Mouse (Mus musculus): ENCODE measurements around the gene Malsu1.
A peak's percentile ranks its signal among the peaks of the same experiment; 100 is the strongest.

Malsu1 gene

GRCm38 (mm10) chr6:49077894-49078293 is 4.3 kb downstream of the Malsu1 start:
- no peak for DNase-seq

DNA sequence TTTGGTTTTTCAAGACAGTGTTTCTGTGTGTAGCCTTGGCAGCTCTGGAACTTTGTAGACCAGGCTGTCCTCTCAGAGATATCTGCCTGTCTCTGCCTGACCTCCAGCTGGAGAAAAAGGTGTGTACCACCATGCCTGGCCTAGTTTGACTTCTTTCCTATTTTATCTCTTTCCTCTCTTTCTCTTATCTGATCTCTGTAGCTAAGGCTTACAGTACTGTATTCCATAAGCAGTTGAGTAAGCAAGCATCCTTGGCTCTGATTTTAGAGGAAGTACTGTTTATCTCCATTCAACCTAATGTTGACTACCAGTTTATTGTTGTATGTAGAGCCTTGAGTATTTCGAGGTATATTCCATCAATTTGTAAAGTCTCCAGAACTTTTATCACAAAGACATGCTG is 5.7 kb downstream of the Malsu1 start:
- DNase-seq, result no peak

DNA sequence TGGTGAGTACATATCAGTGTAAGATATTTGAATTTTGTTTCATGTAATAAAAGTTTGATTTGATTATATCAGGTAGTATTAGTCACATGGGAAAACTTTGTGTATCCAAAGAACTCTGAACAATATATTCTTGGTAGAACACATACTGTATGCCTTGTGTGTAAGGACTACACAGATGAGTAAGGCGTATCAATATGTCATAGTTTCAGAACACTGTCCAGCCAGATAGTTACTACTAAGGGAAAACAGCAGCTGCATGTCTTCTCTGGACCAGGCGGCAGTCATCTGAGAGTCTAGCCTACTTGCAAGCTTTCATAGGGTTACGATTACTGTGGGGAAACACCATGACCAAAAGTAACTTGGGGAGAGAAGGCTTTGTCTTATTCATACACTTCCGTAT is 9.4 kb downstream of the Malsu1 start:
- no peak for DNase-seq

- no peak for DNase-seq
Measured at GRCm38 (mm10) chr6:49094968-49095367, 21.4 kb downstream of the Malsu1 start.

DNA sequence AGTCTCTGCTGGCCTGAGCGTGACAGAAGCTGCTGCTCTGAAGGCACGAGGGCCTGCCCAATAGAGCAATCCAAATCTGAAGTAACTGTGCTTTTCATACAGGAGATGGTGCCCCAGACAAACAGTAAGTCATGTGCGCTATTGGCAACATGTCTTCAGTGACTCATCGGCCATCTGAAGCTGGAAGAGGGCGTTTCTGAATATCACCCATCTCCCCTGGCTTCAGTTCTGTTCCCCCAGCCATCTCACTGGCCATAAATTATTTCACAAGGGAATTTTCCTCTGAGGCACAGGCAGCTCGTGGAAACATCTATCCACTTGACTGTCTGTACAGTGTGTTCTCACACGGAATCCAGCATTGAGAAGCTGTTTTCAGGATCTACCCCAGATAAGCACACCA is 22.8 kb downstream of the Malsu1 start:
- DNase-seq, result peak; percentile 37

DNA sequence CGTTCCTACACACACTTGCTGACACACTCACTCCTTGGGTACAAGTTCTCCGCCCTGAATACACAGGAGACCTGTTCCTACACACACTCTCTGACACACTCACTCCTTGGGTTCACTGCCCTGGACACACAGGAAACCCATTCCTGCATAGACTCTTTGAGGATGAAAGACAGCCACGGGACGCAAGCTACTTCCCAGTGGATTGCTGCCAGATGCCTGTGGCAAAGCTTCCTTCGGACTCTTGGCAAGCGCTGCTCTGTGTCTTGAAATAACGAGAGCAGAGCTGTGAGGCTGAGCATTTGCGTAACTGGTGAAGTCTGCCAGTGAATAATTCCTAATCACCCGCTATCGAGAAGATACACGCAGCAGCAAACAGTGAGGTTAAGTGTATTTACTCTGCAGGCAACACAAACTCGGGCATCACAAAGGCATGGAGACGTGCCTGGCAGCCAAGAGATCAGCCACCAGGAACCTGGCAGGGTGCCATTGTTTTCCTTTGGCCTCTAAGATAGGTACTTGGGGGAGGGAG is 23.4 kb downstream of the Malsu1 start:
- peak; percentile 88 for DNase-seq

DNA sequence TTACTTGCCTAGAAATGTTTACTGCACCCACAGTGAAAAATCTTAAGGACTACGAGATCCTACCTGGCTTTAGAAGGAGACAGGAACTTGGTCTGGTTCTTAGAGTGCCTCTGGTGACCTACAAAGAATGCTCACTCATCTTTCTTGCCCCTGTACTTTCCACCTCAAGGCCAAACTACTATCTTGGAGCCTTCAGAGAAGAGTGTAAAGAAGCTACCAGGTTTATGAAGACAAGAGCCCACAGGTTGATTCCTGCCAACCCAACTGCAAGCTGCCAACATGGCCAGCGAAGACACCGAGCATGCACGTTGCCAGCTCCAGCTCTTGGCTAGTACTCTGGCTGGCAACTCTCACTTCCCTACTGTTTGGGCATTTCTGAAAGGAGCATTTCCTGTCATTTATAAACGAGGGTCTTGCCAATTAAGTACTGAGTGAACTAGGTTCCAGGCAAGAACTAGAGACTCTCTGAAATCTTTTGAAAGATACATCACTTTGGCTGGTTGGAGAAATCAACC is 24.1 kb downstream of the Malsu1 start:
- peak; percentile 24 for DNase-seq

DNA sequence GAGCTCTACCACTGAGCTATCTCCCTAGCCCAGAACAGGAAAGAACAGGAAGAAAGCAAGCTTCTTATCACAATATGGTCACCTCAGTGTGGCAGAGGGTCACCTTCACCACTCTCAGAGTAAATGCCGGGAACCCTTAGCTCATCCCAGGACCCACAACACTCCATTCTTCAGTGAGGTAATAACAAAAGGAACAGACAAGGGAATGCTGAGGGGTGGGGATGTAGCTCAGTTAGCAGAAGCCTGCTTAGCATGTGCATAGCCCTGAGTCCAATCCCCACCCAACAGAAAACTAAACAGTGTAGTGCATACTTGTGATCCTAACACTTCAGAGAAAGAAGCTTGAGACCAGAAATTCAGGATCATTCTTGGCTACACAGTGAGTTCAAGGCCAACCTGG is 25.5 kb downstream of the Malsu1 start:
- no peak for DNase-seq

DNA sequence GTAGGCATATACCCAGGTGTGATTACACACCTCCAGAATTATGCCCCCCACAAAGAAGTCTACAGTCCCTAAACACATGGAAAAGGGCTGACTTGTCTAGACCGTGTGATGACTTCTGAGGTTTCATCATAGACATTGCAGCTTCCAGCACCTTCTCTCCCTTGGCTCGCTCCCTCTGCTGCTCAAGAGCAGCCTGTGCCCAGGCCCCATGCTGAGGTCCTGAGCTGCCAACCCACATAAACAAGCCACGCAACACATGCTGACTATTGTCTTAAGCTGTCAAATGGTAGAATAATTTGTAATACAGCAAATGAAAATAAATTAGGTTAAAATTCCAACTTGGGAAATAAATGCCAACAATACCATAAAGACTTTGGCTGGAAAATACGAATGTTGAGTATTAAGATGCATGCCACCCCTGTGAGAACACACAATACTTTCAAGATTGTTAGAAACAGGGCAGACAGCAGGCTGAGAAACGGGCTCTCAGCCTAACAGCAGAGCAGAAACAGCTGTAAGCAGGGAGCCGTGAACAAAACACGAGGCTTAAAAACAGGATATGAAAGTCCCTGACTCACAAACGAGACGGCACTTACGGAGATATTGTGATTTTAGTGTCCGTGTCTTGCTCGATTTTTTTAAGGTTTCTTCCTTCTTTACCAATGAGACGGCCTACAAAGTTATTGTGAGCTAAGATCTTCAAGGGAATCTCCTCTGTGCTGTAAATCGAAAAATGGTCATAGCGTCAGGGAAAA is 33.3 kb downstream of the Malsu1 start:
- no peak for DNase-seq

- no peak for DNase-seq
Measured at GRCm38 (mm10) chr6:49109196-49109595, 35.6 kb downstream of the Malsu1 start.

- DNase-seq, result no peak
Measured at GRCm38 (mm10) chr6:49113895-49114294, 40.3 kb downstream of the Malsu1 start.

DNA sequence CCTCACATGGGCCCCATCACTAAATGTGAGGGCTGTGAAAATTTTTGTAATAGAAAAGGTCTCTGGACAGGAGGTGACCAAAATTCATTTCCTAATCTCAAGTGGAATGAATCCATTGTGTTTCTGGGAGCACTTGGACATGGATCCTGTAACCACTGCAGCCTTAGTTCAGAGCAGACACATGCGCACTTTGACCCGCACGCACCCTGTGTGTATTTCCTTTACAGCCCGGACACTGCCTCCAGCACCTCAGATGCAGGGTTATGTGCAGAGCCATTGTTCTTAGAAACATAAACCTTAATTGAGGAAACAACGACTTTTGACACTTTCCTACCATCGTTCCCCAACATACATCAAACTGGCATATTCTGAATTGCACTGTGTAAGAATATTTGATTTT is 40.9 kb downstream of the Malsu1 start:
- DNase-seq, result no peak

DNA sequence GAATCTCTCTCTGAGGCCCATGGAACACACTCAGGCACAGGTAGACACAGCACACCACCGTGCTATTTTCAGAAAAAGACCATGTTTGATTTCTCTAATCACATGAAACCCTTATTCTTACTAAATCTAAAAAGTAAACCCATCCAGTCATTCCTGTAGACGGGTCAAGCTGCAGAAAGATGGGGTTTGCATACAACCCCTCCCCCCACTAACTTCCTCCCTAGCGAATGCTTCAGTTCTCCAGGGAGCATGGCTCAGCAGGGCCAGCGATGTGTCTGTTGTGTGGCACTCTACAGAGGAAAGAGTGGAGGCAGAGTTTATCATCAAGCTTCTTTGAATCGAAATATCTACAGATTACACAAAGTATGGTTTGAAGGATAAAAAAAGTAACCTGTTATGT is 42.0 kb downstream of the Malsu1 start:
- DNase-seq, result no peak

DNA sequence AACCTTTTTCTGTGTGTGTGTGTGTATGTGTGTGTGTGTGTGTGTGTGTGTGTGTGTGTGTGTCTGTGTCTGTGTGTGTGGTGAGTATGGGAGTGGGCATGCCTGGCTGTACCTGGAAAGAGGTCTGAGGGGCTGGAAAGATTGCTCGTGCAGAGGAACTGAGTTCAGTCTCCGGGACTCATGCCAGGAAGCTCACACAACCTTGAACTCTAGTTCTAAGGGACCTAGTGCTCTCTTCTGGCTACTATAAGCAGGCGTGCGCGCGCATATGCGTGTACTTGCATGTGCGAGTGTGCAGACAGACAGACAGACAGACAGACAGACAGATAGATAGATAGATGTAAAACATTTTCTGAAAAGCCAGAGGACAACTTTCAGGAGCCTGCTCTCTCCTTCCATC is 42.6 kb downstream of the Malsu1 start:
- no peak for DNase-seq

- DNase-seq, result no peak
Measured at GRCm38 (mm10) chr6:49118446-49118845, 44.9 kb downstream of the Malsu1 start.

DNA sequence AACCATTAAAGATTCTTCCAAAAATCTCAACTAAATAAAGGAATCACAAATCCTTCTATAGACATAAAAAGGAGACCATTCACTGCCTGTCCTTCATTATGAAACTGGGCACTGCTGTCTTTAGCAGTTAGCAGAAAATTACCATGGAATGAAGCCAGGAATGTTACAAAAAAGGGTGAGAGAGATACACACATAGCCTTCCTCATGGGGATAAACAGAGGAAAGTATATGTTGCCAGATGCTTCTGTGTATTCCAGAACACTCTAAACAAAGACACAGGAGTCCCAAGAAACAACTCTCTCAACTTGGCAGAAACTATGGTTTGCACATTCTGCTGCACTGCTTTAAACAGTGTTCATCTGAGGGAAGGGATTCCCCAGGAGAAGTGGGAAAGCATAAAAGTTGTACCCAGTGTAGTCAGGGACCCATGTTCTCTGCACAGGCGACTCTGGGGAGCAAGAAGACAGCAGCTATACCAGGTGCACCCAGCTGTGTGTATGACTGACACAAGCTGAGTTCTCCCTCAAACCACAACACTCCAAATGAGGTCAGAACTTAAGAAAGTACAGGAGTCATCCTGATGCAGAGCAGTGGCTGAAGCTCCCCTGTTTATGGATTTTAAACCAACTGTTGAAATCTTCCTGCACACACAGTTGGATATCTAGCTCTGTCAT is 46.0 kb downstream of the Malsu1 start:
- no peak for DNase-seq

GRCm38 (mm10) chr6:49120370-49120769 is 46.8 kb downstream of the Malsu1 start:
- no peak for DNase-seq

GRCm38 (mm10) chr6:49130328-49130727 is 56.7 kb downstream of the Malsu1 start:
- no peak for DNase-seq

DNA sequence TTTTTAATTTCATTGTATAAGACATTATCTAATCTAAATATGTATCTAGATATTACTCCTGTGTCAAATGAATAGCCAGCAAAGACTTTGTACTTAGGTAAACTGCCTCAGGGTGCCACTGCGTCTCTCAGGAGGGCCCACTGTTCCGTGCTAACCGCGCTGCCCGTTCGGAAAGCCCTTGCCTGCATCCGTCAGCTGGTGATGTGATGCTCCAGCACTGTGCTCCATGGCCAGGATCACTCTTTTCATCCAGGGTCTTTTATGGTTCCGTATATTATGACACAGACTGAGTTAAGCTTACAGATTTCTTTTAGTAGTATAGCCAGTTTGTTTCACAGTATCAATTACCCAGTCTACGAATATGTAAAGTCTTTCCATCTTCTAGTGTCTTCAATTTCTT is 58.3 kb downstream of the Malsu1 start:
- DNase-seq, result no peak

- DNase-seq, result no peak
Measured at GRCm38 (mm10) chr6:49132352-49133090, 58.9 kb downstream of the Malsu1 start.

Data from kidney, adult 11 months (tissue).